Mouse (Mus musculus): ENCODE data around the gene Mrpl37. TPM values are rescaled to one million over a fixed set of nuclear protein-coding genes. Genes with fewer than 3 reads are reported as not detected.

The Mrpl37 gene
- total and polyA plus RNA-seq, 3 experiments: 77.1 to 102 (median 97.2) TPM

DNA sequence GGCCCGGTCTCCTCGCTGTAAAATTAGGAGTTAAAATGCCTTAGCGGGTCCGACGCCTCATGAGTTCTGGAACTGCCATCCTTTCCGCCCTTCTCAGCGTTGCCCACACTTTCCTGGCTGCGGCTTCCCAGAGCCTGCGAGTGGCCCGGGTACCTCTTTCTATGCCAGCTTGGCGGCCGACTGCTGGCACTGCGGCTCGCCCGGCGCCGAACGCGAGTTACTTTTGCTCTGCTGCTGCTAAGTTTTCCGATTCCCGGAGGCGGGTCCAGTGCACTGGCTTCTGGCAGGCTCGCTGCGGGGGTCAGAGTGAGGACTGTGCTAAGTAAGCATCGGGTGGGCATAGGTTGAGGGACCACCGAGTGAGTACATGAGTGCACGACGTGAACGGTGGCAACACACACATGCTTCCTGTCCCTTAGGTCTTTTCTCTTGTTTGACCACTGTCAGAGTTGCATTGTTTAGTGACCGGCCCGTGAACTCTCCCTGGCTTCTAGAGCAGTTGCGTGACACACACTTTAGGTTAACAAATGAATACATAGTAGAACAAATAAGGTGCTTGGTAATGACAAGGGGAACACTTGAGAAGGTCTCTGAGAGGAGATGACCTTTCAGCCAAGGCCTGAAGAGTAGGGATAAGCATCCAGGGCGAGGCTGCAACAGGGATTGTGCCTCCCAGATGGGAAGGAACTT, 628 bp upstream of the Mrpl37 start:
- DNase-seq: no peak

DNA sequence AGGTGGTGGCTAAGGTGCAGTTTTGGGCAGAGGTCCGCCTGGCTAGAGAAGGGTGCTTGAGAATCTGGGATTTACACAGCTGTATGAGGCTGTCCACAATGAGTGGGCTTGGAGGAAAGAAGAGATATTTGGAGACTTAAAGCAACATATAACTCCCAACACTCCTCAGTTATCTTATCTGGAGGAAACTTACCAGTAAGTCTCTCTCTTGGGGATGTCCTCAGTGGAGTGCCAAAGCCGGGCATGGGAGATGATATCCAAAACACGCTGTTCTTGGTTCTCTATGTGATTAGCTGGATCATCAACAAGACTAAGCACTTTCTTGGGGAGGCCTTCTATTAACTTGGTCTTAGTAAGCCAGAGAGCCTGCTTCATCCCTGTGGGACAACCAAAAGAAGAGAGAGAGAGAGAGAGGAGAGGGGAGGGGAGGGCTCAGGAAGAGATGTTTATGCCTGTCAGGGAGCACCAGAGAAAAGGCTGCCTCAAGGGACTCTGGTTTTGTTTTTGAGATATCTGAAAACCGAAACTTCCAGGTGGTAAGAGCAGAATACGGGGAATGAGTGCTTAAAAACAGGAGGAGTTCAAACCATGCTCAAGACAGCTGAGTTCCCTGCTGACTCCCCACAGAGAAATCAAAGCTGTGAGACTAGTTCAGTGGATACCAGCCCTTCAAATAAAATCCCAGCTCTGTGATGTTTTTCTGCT, 2.1 kb downstream of the Mrpl37 start:
- DNase-seq: no peak

DNA sequence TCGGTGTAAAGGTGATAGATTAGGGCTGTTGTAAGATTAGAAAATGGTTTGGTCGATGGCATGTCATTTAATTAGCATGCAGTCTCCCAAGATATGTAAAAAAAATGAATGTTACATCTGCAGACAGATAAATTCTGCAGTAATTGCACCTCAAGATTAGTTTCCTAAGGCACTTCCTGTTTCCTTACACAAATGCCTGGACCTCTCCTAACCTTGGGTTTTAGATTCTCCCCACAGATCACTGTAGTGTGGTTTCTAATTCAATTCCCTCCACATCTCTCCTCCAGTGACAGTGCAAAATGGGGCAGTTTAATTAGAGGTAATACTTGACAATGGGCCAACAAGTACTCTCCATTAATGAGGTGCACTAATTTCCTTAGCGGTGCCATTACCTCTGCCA, 3.5 kb downstream of the Mrpl37 start:
- DNase-seq: no peak

DNA sequence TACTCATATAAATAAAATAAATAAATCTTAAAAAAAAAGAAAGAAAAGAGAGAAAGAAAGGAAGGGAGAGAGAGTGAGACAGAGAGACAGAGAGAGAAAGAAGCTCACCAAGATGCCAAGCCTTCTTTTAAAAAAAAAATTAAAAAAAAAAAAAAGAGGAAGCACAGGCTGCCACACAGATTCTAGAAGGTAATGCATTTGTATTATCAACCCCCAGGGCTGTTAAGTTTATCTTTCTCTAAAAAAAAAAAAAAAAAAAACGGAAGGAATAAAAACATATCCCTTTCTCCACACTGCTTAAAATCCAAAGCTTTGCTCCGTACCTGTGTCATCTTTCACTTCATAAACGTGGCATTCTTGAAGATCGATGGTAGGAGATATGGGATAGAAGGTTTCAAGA, 5.1 kb downstream of the Mrpl37 start:
- no peak for DNase-seq

DNA sequence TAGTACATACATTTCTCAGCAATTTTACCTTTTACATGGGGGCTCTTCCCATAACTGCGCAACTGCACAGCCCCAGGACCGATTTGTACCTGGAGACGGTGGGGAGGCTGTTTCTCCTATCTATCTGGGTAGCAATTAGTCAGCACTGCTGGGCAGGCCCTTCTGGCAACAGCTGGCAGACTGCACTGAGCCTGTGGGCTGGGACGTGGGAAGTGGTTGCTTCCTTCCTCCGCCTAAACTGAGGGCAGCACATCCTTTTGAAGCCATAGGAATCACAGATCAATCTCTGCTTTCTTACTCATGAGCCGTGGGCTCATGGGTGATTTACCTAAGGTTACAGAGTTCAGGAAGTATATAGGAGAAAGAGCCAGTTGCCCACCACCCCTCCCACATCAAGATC, 7.9 kb downstream of the Mrpl37 start:
- no peak for DNase-seq

DNA sequence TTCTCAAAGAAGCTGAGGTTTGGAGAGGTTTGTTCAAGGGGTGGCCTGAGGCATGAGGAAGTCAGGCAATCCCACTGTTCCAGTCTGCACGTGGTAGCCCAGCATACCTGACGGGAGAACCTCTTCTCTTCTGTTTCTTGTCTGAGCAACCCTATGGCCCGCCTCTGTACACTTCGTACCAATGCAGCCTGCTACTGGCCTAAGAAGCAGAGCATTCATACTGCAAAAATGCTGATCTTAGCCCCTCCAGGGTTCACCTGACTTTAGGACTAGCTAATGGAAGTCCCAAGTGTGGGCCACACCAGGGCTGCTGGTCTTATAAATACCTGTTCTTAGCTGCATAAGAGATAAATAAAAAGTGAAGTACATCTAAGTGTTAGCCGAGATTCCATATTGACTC, 8.3 kb downstream of the Mrpl37 start:
- DNase-seq: no peak

DNA sequence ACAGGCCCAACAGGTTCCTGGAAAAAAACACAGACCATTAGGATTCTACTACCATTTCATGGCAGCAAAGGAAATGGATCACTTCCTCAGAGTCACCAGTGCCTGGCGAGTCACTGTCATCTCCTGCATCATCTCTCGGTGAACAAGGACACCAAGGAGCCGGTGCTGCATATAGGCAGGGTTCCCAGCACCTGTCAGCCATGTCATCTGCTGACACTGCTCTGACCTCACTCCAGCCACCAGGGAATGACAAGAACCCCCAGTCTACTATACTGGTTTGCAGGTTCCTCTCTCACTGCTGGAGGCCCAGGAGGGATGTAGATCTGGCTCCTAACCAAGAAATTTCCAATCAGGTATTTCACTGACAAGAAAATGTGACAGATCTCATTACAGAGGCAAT, 10.6 kb downstream of the Mrpl37 start:
- DNase-seq: no peak

DNA sequence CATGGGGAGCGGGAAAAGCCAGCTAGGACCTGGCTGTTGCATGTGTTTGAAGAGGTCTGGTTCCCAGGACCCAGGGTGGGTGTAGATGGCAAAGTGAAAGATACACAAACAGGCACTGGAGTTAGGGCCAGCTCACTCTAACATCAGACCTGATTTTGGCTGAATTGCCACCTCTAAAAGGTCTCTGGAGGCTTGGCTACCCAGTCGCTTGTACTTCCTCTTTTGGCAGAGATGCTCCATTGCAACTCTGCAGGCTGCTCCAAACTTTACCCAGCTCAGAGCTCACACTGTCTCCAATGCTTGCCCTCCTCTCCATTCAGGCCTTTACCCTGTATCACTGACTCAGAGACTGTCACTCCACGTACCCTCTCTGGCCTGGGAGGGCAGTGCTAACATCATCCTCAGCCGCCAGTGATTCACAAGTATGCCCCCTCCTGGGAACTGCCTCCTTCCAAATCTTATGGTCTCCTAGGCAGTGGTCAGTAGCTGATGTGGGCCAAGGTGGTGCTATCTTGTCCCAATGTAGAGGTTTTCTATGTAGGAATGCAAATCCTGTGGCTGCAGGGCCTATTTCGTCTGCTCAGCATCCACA, 13.6 kb downstream of the Mrpl37 start:
- peak; percentile 53 for DNase-seq

DNA sequence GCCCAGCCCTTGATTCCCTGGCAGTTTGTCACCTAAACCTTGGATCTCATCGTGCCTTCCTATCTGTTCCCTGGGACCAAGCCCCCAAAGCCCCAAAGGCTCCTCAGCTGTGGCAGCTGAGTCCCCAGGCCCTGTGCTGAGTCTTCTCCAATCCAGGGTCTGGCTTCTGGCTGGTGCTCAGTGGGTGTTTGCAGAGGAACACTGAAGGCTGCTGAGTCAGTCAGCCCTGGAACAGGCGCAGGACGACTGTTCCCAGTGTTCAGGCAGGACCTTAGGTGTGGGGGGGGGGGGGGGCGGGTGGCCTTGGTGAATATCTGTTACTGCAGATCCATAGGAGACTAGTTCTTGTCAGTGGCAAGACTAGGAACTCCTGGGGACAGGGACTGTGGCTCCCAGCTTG, 14.8 kb downstream of the Mrpl37 start:
- DNase-seq: peak; percentile 64

DNA sequence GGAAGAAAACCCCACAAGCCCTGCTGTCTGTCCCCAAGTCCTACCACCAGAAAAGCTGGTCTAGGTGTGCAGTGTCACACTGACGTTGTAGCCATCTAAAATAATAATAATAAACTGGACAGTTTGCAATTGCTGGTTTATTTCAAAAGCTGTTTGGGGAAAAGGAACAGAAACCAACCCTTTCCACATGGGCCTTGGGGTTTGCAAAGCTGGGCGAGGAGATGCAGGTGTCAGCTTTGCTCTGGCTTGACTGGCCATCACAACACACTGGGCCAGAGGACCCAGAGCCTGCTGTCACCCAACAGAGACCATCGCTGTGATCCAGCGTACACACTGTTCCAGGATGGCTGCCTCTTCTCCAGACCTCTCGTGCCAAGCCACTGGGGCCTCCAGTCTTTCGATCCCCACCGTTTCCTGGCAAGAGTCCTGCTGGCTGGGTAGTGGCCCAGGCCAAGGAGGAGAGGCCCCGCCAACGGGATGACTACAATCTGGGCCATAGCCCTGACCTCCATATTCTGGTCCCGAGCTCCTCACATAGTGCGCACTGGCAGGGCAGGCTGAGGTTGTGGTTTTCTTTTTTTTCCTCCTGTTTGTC, 18.0 kb downstream of the Mrpl37 start:
- peak; percentile 87 for DNase-seq

DNA sequence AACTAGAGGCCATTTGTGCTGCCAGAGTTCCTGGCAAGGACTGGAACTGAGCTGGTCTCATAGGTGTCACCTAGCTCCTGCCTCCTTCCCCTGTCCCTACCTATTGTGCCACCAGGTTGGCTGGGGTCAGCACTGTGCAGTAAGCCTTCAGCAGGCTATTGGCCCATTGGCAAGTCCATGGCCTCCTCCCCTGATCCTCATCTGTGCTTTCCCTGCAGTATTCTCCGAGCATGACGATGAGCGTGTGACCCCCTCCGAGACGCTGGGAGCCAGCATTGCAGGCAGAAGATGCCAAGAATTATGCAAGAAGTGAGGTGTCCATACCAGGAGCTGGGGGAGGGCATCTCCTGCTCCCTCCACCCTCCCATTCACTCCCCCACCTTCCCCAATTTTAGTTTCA, 18.9 kb downstream of the Mrpl37 start:
- DNase-seq: peak; percentile 30

DNA sequence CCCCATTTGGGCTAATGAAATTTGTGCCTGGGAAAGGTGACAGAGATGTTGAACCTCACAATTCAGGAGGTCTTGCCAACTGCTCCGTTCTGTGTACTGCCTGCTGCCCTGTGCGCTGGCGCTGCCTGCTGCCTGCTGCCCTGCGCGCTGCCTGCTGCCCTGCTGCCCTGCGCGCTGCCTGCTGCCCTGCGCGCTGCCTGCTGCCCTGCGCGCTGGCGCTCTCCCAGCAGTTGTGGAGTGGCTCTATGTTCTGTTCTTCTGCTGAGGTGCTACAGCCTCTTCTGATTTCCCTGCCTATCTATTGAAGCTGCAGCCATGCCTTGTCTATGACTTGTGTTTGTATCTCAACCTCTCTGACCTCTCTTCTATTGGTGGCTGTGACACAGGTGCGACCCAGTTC, 21.5 kb downstream of the Mrpl37 start:
- no peak for DNase-seq

DNA sequence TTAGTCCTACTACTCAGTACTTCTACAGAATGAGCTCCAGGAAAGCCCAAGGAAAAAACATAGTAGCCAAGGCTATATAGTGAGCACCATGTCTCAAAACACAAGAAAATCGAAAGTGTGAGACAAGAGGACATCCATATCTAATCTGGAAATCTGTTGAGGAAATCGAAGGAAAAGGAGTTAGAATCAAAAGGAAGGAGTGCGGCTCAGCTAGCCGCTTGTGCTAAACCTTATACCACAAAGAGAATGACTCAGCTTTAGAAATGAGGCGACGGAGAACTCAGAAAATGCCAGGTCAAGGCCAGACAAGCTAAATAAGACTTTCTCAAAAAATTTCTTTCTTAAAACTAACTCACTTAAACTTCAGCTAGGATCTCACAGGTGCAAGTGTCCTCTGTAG, 24.4 kb downstream of the Mrpl37 start:
- peak; percentile 36 for DNase-seq

DNA sequence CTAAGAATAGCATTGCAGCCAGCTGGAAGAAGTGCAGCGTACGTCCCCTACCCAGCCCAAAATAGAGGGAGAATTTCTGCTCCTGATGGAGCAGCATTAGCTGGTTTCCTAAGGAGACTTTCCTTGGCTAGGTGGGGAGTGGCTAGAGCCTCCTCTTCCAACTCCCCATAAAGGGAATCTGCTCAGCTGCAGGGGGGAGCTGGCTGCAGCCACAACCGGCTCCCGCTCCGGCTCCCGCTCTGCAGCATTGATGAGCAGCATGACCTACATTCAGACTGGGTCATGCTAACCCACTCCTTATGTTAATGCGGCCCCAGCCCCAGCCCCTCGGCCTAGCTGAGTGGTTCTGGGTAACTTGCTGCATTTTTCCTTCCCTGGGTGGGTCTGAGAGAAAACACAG, 27.4 kb downstream of the Mrpl37 start:
- no peak for DNase-seq

DNA sequence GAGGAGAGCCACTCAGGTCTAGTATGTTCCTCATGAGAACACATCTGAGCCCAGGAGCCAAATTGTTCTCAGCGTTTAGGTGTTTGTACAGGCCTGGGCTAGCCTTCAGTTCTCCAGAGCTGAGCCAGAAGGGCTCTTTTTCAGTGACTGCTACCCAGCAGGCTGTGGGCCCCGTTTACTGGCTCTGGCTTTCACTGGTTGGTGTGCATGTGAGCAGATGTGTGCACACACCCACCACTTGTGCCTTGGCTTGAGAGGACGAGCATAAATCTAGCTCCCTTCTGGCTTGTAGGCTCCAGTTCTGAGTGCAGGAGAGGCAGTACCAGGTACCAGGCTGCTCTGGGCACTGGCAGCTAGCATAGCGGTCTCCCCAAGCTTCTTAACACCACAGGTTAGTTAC, 28.4 kb downstream of the Mrpl37 start:
- DNase-seq: no peak

DNA sequence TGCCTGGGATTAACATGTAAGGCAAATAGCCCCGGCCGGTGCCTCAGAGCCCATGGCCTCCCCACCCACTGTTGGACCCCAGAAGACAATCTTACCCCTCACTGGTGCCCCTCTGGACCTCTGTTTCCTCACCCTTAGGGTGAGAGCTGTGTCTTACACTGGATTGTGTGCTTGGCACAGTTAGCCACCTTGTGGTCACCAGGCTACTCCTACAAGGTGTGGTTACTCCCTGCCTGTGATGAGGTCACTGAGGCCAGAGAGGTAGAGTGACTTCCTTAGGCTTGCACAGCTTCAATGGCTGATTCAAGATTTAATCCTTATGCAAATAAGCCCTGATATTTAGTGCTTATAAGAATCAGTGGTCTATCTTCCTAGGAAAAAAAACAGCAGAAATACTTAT, 29.7 kb downstream of the Mrpl37 start:
- no peak for DNase-seq

DNA sequence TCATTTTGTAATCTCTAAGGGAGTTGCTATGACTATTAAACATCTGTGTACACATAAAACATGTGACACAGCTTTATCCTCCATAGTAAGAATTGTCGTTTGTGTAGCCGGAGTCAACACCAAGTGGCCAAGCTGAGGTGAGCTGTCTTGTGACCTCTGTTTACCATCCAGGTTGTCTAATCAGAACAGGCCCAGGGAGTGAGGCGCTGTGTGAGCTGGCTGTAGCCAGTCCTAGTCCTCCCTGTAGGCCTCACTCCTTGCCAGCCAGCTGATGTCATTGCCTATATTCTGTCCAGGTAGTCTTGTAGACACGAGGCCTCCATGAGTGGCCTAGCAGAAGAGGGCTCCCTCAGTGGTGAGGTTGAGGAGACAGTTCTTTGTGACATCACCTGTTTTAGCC, 31.0 kb downstream of the Mrpl37 start:
- no peak for DNase-seq

DNA sequence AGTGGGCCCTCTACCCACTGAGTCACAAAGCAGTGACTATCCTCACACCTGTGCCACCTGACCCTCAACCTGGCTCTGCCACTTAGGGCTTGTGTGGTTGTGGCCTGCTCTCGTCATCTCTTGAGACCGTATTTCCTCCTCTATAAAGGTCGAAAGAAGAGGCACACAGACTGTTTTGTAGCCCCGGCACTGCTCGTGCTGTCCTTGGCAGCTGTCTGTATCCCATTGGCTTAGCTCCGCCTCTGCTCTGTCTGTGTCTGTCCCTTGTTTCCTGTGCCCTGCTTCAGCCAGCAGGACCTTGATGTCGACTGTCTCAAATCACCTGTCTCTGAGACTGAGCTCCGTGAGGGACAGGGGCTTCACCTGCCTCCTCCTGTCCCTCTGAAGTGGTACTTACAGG, 40.2 kb downstream of the Mrpl37 start:
- DNase-seq: peak; percentile 50

DNA sequence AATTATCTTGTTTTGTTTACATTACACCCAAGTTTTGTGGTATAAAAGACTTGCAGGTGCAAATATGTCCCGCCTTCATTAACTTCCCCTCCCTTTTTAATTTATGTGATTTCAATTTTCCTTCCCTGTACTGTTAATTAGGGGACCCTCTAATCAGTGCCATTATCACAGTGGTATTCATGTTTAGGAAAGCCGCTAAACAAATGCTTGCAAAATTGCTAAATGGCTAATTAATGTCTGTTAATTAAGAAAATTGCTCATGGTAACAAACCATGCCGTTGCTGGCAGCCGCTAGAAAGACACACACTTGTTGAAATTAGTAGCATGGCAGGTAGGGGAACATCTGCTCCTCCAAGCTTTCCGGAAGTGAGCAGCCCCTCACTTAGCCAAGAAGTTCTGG, 41.3 kb downstream of the Mrpl37 start:
- no peak for DNase-seq

DNA sequence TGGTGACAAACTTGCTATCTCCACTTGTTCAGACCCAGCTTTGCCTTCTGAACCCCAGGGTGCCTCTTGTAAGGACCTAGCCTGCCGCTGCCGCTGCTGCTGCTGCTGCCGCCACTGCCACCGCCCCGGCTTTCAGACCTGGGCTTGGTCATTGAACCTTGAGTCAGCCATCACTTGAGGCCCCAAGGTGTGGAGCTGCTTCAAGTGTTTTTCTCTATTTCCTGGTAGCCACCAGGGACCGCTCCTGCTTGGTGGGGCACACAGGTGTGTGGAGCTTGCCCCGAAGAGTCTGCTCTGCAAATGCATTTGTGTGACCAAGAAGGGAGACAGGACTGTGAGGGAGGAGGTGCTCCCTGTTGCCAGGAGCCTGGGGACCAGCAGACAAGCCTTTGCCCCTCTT, 41.8 kb downstream of the Mrpl37 start:
- no peak for DNase-seq

DNA sequence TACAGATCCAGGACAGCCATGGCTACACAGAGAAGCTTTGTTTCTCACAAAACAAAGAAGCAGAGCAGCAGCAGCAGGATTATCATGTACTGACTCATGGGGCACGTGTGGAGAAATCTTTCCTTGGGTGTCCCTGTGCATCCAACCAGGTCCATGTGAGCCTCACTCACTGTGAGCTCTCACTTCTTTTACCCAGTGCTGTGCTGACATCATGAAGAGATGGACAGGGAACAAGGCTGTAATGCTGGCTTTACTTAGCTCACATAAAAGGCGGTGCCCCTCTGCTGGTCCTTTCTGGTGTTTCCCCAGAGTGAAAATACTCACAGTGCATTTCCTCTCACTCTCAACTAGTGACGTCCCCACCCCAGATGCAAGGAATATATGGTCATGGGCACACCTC, 45.2 kb downstream of the Mrpl37 start:
- peak; percentile 45 for DNase-seq

DNA sequence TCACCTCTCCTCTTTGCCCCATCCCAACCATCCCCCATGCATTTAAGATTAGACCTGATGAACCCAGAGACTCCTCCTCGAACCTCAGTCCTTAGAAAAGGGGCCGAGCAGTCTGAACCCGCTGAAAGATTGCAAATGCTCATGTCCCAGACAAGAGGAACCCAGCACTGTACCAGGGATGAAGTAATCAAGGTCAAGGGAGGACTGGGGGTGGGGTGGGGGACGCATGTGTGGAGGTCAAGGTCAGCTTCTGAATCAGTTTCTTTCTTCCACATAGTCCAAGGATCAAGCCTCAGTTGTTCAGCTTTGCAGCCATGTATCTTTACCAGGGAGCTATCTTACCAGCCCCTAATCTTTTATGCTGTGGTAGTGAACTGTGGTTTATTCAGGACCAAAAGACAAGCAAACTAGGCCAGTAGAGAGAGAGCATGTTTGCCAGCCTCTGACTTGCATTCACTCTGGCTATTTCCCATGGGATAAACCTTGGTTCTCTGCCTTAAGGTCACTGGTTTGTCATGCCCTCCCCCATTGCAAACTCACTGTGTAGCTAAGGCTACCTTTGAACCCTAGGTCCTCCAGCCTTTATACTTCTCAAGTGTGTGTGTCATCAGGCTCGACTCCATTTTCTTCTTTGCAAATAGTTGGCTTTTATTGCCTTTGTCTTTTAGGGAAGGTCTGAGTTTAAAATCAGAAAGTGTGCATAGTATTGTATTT, 46.2 kb downstream of the Mrpl37 start:
- peak; percentile 74 for DNase-seq

DNA sequence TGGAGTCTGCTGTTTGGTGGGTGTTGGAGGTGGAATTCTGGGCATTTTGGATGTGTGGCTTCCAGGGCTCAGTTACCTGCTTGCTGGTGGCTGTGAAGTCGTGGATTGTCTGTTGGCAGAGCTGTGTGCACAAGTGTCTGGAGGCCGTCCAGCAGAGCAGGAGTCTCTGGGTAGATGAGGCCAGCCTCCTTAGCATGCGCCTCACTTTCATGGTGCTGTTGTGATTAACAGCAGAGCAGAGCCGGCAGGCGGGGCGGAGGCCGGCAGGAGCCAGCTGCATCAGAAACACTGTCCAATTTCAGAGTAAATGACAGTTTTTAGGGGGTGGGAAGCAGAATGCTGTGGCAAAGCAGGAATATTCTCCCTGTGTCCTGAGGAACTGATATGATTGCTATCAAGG, 47.6 kb downstream of the Mrpl37 start:
- DNase-seq: peak; percentile 67
